Mouse (Mus musculus): ENCODE data around the gene Spp1. TPM values are rescaled to one million over a fixed set of nuclear protein-coding genes. Genes with fewer than 3 reads are reported as not detected.

Spp1 gene
- 0.75 TPM in 1 of 2 replicates, not detected in the other for polyA plus RNA-seq (2012; ENCODE audit: insufficient read depth, insufficient read length, missing spikeins)

DNA sequence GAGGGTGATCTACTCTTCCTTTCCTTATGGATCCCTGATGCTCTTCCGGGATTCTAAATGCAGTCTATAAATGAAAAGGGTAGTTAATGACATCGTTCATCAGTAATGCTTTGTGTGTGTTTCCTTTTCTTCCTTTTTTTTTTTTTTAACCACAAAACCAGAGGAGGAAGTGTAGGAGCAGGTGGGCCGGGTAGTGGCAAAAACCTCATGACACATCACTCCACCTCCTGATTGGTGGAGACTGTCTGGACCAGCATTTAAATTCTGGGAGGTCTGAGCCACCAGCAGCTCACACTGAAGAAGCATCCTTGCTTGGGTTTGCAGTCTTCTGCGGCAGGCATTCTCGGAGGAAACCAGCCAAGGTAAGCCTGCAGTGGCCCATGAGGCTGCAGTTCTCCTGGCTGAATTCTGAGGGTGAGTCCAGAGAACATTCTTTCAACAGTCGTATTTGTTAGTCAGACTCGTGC lies at the start of gene Spp1:
TSS of gene Spp1 (plus strand) at position 284 of the 467 bp plus-strand sequence.
- H3K27ac ChIP-seq (replicated peaks; ENCODE audit: low read depth, low read length), result no peak within 1 kb of the TSS
- no peak within 1 kb of the TSS for H3K4me3 ChIP-seq (ENCODE audit: insufficient read depth, low read depth, low read length)
- H3K4me1 ChIP-seq (ENCODE audit: control insufficient read depth, insufficient read depth, insufficient read length, low read length), result no peaks in the 10 kb centered on the region

DNA sequence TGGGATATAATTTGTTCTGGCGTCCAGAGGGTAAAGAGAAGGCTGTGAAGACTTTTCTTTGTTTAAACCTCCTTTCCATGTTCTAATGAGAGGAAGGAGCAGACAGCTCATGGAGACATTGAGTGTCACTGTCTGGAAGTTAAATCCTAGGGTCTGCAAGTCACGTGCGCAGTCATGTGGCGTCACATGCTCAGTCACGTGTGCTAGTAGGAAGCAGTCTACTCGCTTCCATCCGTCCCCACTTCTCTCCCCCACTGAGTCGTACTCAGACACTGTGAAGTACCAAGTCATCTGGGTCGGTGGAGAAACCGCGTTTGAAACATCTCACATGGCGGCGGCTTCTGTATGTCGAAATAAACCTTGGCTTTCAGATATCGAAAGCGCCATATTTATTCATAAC lies 49.4 kb upstream of the Spp1 start:
- no peak overlapping the region for H3K27ac ChIP-seq (replicated peaks; ENCODE audit: low read depth, low read length)
- H3K4me1 ChIP-seq (ENCODE audit: control insufficient read depth, insufficient read depth, insufficient read length, low read length), result no peaks in the 10 kb centered on the region
- no peak overlapping the region for H3K4me3 ChIP-seq (ENCODE audit: insufficient read depth, low read depth, low read length)

DNA sequence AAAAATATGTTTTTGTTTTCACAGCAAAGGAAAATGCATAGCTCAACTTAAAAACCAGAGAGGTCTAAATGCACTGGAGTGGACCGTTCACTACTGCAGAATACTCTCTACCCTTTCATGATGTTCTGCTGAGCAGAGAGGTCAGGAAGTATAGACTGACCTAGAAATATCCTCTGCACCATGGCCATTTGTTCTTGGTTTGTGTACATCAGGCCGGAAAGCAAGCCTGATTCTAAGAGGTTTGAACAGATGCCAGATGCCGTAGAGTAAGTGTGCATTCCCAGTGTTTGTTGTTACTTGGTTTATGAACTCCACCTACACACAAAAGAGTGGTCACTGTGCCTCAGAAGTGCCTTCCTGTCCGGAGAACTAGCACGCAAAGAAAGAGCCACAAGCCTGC lies 48.0 kb upstream of the Spp1 start:
- Histone ChIP-seq H3K27ac (replicated peaks; ENCODE audit: low read depth, low read length) (no peak overlapping the region), H3K4me3 (ENCODE audit: insufficient read depth, low read depth, low read length) (no peak overlapping the region), H3K4me1 (ENCODE audit: control insufficient read depth, insufficient read depth, insufficient read length, low read length) (no peaks in the 10 kb centered on the region)

DNA sequence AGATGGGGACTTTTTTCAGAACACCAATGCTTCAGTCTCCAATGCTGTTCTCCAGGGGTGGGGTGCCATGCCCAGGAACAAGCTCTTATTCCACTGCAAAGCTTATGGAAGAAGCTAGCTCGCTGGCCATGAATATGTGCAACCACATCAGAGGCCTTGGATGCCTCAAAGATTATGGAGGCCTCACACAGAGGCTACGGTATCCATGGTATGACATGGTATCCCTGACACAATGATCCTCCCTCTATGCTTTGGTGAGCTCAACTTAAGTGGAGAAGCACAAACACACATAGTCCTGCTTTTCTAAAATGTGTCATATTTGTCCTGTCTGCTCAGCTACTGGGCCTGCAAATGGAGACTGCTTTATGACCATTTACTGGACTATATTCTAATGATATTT lies 44.0 kb upstream of the Spp1 start:
- no peaks in the 10 kb centered on the region for H3K4me1 ChIP-seq (ENCODE audit: control insufficient read depth, insufficient read depth, insufficient read length, low read length)
- no peak overlapping the region for H3K4me3 ChIP-seq (ENCODE audit: insufficient read depth, low read depth, low read length)
- H3K27ac ChIP-seq (replicated peaks; ENCODE audit: low read depth, low read length), result no peak overlapping the region

DNA sequence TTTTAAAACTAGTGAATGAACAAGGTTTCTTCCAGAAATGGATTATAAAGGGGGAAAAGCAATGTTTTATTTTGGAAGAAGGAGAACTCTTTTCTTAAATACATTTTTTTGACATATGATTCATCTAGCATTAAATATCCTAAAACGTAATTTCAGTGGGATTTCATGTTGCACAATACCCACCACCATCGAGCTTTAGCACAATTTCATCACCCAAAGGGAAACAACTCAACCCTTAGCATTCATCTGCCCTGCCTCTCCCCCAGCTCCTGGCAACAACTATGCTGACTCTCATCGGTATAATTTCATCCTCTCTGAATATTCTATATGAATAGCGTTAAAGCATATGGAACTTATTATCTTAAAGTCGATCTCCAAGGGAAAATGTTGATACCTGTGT lies 42.1 kb upstream of the Spp1 start:
- H3K4me1 ChIP-seq (ENCODE audit: control insufficient read depth, insufficient read depth, insufficient read length, low read length), result no peaks in the 10 kb centered on the region
- no peak overlapping the region for H3K27ac ChIP-seq (replicated peaks; ENCODE audit: low read depth, low read length)

DNA sequence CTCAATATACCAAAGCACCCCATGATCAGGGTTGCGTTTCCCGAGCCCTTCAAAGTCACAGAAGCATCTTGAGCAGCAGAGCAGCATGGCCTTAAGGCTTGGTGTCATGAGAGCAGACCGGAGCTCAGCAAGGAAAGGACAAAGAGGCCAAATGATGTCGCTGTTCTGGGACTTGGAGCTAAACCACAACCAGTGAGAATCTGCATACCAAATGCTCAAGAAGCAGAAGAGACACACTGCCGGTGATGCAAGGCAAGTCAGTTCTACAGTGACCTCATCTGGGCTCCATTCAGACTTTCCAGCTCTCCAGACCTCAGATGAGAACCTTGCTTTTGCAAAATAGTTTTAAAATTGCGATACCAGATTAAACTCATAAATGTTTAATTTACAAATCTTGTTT lies 38.6 kb upstream of the Spp1 start:
- Histone ChIP-seq H3K4me3 (ENCODE audit: insufficient read depth, low read depth, low read length) (no peak overlapping the region), H3K4me1 (ENCODE audit: control insufficient read depth, insufficient read depth, insufficient read length, low read length) (no peaks in the 10 kb centered on the region), H3K27ac (replicated peaks; ENCODE audit: low read depth, low read length) (no peak overlapping the region)

More for the DNA sequence above, 42.1 kb upstream of the Spp1 start:
- no peak overlapping the region for H3K4me3 ChIP-seq (ENCODE audit: insufficient read depth, low read depth, low read length)

DNA sequence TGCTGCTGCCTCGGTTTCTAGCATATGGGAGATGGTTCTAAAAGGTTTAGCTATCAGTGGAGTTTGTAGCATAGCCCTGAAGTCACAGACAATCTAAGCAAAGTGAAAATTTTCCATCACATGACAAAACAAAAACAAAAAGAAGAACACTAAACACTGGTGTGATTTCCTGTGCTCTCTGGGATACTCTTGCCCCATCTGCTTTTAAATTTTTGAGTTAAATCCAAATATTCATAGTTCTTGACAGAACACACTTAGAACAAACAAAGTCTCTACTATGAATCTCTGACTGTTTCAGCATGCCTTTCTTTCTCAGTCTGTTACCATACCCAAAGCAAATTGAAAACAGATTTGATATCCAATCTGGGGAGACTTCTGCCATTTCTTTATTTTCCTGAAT lies 36.9 kb upstream of the Spp1 start:
- Histone ChIP-seq H3K27ac (replicated peaks; ENCODE audit: low read depth, low read length) (no peak overlapping the region; the same call in 1 of the 2 replicates), H3K4me1 (ENCODE audit: control insufficient read depth, insufficient read depth, insufficient read length, low read length) (no peaks in the 10 kb centered on the region), H3K4me3 (ENCODE audit: insufficient read depth, low read depth, low read length) (no peak overlapping the region)

DNA sequence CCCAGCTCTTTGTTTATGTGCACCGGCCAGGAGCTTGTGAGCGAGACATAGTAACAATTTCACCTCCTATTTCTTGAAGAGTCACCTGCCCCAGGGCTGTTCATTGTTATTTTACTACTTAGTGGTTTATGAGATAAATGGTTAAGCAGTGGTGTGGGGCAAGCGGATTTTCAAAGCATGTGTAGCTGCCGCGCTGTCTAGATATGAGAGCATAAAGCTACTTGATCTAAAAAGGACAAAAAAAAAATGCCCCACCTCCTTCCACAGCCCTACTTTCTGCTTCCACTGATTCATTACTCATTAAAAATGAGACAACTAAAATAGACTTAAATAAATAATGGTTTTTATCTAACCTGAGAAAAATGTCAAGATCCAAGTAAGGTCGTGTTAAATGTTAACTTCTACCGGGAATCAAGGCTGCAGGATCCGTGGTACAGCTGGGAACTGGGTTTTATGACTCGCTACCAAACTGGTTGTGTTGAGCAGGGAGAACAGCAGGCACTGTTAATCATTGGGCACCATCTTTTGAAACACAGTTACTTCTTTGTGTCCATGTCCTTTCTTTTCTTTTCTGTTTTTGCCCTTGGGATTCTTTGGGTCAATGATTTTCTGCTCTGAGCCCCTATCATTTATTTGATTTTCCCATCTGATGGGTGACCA lies 35.5 kb upstream of the Spp1 start:
- Histone ChIP-seq H3K27ac (replicated peaks; ENCODE audit: low read depth, low read length) (no peak overlapping the region), H3K4me3 (ENCODE audit: insufficient read depth, low read depth, low read length) (no peak overlapping the region), H3K4me1 (ENCODE audit: control insufficient read depth, insufficient read depth, insufficient read length, low read length) (no peaks in the 10 kb centered on the region)

DNA sequence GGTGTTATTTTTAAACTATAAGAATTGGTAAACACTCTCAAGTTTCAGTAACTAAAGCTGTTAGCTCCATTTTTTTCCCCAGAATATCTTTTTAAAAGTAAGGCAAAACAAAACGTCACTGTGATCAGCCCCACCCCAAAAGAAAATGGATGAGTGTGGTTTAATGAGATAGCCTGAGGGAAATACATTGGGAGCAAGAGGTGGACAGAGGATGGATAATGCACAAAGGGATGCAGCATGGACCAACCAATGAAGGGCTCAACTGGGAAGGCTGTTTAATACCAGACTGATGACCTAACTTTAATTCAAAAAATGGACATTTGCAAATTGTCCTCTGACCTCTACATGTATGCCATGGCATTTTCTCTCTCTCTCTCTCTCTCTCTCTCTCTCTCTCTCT lies 34.9 kb upstream of the Spp1 start:
- H3K27ac ChIP-seq (replicated peaks; ENCODE audit: low read depth, low read length), result no peak overlapping the region
- no peak overlapping the region for H3K4me3 ChIP-seq (ENCODE audit: insufficient read depth, low read depth, low read length)

DNA sequence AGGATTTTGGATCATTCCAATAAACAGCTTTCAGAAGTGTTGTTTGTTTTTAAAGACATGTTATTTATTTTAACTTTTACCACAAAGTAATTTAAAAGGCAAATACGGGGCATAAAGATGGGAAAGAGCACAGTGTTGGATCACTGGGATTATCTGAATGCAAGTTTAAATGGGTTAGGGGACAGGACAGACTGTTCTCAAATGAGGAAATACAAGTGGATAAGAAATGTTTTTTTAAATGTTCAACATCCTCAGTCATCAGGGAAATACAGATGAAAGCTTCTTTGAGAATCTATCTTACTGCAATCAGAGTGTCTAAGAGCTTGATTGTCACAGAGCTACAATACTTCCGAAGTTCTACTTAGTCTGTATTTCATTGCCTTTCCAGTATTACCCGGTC lies 32.3 kb upstream of the Spp1 start:
- H3K4me3 ChIP-seq (ENCODE audit: insufficient read depth, low read depth, low read length), result no peak overlapping the region
- H3K27ac ChIP-seq (replicated peaks; ENCODE audit: low read depth, low read length), result no peak overlapping the region
- 0 out of 2 replicates have a peak, but pooled peaks cover 2% of the 10 kb centered on the region for H3K4me1 ChIP-seq (ENCODE audit: control insufficient read depth, insufficient read depth, insufficient read length, low read length)

More for the DNA sequence above, 34.9 kb upstream of the Spp1 start:
- no peaks in the 10 kb centered on the region for H3K4me1 ChIP-seq (ENCODE audit: control insufficient read depth, insufficient read depth, insufficient read length, low read length)

DNA sequence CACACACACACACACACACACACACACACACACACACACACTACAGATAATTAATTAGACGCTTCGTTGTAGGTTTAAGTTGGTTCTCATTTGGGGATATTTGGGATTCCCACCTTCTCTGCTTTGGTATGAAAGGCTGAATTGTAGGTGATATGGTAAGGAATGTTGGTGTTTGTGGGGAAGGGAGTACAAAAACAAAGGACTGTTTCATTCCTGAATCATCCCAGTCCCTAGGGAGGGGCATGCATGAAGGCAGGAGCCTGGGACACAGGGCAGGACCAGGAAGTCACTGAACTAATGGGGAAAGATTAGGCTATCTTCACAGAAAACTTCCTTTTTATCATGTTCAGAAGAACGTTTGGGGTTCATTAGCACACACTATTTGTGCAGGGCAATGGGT lies 31.6 kb upstream of the Spp1 start:
- Histone ChIP-seq H3K4me3 (ENCODE audit: insufficient read depth, low read depth, low read length) (no peak overlapping the region), H3K4me1 (ENCODE audit: control insufficient read depth, insufficient read depth, insufficient read length, low read length) (0 out of 2 replicates have a peak, but pooled peaks cover 2% of the 10 kb centered on the region), H3K27ac (replicated peaks; ENCODE audit: low read depth, low read length) (no peak overlapping the region)

DNA sequence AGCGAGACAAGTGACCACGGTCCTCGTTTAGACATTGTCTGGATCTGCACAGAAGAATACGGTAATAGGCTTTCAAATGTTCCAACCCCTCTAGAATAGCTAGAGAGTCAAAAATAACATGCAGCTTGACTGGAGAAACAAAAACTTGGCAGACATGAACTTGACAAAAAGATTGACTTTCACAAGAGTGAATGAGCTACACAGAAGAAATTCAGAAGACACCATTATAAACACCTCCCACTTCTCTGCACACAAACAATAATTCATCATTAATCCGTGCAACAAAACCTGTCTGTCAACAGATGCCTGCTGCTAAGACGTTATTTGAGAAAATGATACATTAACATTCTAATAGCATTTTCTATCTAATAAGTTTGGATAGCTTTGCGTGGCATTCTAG lies 30.4 kb upstream of the Spp1 start:
- Histone ChIP-seq H3K4me1 (ENCODE audit: control insufficient read depth, insufficient read depth, insufficient read length, low read length) (0 out of 2 replicates have a peak, but pooled peaks cover 2% of the 10 kb centered on the region), H3K4me3 (ENCODE audit: insufficient read depth, low read depth, low read length) (no peak overlapping the region), H3K27ac (replicated peaks; ENCODE audit: low read depth, low read length) (no peak overlapping the region)

DNA sequence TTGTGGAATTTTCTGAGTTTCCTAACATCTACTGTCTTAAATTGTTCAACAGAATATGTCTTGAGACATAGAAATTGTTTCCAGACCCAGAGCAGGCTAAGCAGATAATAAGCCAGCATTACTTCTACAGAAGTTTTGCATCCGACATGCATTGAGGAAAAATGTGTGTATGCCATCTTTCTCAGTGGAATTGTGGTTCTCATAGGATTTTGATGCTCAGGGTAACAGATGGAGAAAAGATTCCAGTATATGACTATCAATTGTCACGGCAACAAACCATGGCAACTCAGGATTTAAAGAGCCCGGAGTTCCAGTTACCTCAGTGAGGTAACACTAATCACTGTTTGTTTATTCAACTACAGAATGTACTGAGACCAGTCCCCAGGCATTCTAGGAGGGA lies 29.9 kb upstream of the Spp1 start:
- H3K4me3 ChIP-seq (ENCODE audit: insufficient read depth, low read depth, low read length), result no peak overlapping the region
- no peak overlapping the region for H3K27ac ChIP-seq (replicated peaks; ENCODE audit: low read depth, low read length)
- H3K4me1 ChIP-seq (ENCODE audit: control insufficient read depth, insufficient read depth, insufficient read length, low read length), result 0 out of 2 replicates have a peak, but pooled peaks cover 2% of the 10 kb centered on the region

DNA sequence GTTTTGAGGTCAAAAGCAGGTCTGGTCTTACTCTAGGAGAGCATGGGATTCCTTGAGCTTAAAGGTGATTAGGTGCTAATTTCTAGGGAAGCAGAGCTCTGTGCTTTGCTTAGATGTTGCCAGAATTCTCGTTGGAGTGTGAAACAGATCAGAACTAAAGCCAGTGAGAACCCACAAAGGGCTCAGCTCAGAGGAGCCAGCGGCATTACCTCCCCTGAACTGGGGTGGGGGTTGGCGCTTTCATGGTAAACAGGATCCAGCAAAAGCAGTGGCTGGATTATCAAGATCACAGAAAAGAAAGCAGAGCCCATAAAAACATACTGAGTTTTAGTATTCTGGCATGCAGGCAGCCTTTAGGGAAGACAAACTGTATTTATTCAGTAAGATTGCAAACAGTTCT lies 28.2 kb upstream of the Spp1 start:
- Histone ChIP-seq H3K4me1 (ENCODE audit: control insufficient read depth, insufficient read depth, insufficient read length, low read length) (0 out of 2 replicates have a peak, but pooled peaks cover 2% of the 10 kb centered on the region), H3K27ac (replicated peaks; ENCODE audit: low read depth, low read length) (no peak overlapping the region), H3K4me3 (ENCODE audit: insufficient read depth, low read depth, low read length) (no peak overlapping the region)

DNA sequence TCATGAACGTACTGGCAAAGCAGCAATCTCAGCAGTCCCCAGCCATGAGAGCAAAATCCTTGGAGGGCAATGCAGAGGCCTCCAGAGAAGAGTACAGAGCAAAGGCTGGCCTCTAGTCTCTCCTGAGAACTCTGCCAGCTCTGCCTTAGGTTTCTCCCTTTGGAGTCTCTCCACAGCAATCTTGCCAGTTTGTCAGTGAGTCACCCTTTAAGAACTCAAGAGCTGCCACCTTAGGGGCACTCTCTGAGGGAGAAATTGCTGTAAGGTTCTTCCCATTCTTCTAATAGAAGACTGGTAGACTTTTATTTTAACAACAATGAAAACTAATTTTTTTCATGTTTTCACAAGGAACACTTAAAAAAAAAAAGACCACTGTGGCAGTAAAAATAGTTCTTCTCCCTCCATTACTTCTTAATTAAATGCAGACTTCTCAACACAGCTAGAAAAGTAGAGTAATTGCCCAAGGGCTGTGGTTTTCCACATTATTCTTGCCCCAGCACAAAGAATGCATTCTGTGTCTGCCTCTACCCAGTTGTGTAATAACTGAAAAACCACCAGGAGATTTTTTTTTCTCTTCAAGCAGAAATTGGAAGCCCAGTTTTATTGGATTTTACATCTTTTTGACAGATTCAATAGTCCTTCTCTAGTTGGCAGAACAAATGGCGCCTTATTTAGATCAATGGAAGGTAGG lies 27.2 kb upstream of the Spp1 start:
- no peak overlapping the region for H3K27ac ChIP-seq (replicated peaks; ENCODE audit: low read depth, low read length)
- 0 out of 2 replicates have a peak, but pooled peaks cover 2% of the 10 kb centered on the region for H3K4me1 ChIP-seq (ENCODE audit: control insufficient read depth, insufficient read depth, insufficient read length, low read length)
- no peak overlapping the region for H3K4me3 ChIP-seq (ENCODE audit: insufficient read depth, low read depth, low read length)

DNA sequence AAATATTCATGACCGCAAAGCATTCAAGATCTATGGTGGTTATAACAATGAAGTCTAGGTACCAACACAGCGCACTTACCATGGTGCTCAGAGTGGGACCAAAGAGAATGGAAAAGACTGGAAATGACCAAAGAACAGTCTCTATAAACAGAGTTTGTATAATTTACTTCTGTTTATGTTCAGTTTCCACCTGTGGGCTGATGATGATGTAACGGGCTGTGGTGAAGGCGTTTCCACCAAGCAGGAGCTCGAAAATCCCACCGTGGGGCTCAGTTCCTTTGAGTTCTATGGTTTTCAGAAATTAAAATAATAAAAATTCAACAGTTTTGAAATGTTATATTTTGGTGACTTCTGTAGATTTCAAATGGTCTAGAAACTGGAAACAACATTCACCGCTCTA lies 26.4 kb upstream of the Spp1 start:
- Histone ChIP-seq H3K4me3 (ENCODE audit: insufficient read depth, low read depth, low read length) (no peak overlapping the region), H3K4me1 (ENCODE audit: control insufficient read depth, insufficient read depth, insufficient read length, low read length) (0 out of 2 replicates have a peak, but pooled peaks cover 2% of the 10 kb centered on the region), H3K27ac (replicated peaks; ENCODE audit: low read depth, low read length) (no peak overlapping the region)
